Mouse (Mus musculus) liver, embryonic 14.5 days (tissue): ENCODE measurements at regions not wholly inside any gene's neighbourhood (a gene's known extent, or its start where the extent isn't known, plus 50 kb on each side); places are given as distances from the start of the nearest gene placed in this dataset.

ENCODE experiments used
- CTCF ChIP-seq: IDR thresholded peaks from 2 replicates; pipeline ENCODE4 v1.5.1; 2016; ENCODE audit warnings: antibody characterized with exemption, low read depth, control low read depth
- EP300 ChIP-seq: IDR thresholded peaks from 2 replicates; pipeline ENCODE4 v1.6.1; 2016; ENCODE audit warnings: antibody characterized with exemption, low read depth

DNA sequence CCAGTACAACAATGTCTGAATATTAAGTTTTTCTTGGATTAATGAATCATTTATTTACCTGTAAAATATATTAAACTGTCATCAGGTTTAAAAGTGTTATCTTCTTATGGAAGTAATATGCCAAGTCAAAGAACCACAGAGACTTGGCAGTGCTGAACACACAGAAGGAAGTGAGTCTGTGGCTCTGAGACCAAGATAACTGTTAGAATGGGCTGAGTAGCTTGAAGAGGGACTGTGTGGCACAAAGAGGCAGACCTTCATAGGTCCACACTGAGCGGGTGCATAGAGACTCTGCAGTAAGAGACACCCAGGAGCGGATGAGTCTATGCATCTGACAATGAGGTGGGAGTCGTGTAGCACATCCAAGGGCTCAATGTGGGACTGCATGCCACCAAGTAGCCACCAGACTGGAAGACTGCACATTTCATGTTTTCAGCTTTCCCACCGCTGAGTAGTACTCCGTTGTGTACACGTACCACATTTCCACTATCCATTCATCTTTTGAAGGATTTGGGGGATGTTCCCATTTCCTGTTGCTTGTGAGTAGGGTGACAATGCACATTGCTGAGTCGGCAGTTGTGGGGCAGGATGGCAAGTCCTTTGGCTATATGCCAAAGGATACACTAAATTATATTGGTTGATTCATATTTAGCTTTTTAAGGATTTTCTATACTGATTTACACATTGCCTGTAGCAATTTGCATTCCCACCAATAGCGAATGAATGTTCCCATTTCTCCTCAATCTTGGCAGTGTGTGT, 105.6 kb downstream of the Rbm46 start:
- TF ChIP-seq CTCF: no peak
- TF ChIP-seq EP300: no peak
